Mouse (Mus musculus) urinary bladder, adult 2 months (tissue): ENCODE measurements around the gene Agbl4. TPM values are rescaled to one million over a fixed set of nuclear protein-coding genes. Genes with fewer than 3 reads are reported as not detected.

ENCODE experiments used
- DNase-seq: peaks from one replicate; pipeline ENCODE4 v3.0.0; 2022; ENCODE audit warnings: low spot score
- polyA plus RNA-seq: library from polyadenylated mRNA; depleted of rRNA; stranded (reverse); fragments of >200 nt; gene quantifications from 2 replicates; pipeline ENCODE4 v1.2.3, GENCODE M21; 2012

Gene Agbl4
- polyA plus RNA-seq, 1 experiment, result 0.04 TPM

- no peak for DNase-seq
These were observed 859.5 kb downstream of the Agbl4 start for GRCm38 (mm10) chr4:111256931-111257330.

GRCm38 (mm10) chr4:111280936-111281335, 883.5 kb downstream of the Agbl4 start:
- no peak for DNase-seq

- no peak for DNase-seq
These were observed 884.4 kb downstream of the Agbl4 start for GRCm38 (mm10) chr4:111281836-111282235.

GRCm38 (mm10) chr4:111284625-111285024, 887.2 kb downstream of the Agbl4 start:
- DNase-seq, result no peak

GRCm38 (mm10) chr4:111294528-111295241, 897.2 kb downstream of the Agbl4 start:
- no peak for DNase-seq

GRCm38 (mm10) chr4:111306518-111306917, 909.1 kb downstream of the Agbl4 start:
- DNase-seq, result no peak

- DNase-seq, result no peak
These were observed 909.7 kb downstream of the Agbl4 start for GRCm38 (mm10) chr4:111307166-111307565.

GRCm38 (mm10) chr4:111307633-111308032, 910.2 kb downstream of the Agbl4 start:
- no peak for DNase-seq

GRCm38 (mm10) chr4:111308572-111309288, 911.3 kb downstream of the Agbl4 start:
- DNase-seq, result no peak

- DNase-seq, result no peak
These were observed 929.6 kb downstream of the Agbl4 start for GRCm38 (mm10) chr4:111327094-111327493.

- no peak for DNase-seq
These were observed 930.4 kb downstream of the Agbl4 start for GRCm38 (mm10) chr4:111327760-111328373.

GRCm38 (mm10) chr4:111329501-111329900, 932.0 kb downstream of the Agbl4 start:
- DNase-seq, result no peak

- DNase-seq, result no peak
These were observed 935.4 kb downstream of the Agbl4 start for GRCm38 (mm10) chr4:111332864-111333263.

- no peak for DNase-seq
These were observed 952.5 kb downstream of the Agbl4 start for GRCm38 (mm10) chr4:111349965-111350364.

- no peak for DNase-seq
These were observed 953.4 kb downstream of the Agbl4 start for GRCm38 (mm10) chr4:111350615-111351525.

- DNase-seq, result no peak
These were observed 959.2 kb downstream of the Agbl4 start for GRCm38 (mm10) chr4:111356584-111357115.

GRCm38 (mm10) chr4:111357176-111357575, 959.7 kb downstream of the Agbl4 start:
- DNase-seq, result no peak

GRCm38 (mm10) chr4:111364199-111364598, 966.7 kb downstream of the Agbl4 start:
- no peak for DNase-seq

GRCm38 (mm10) chr4:111367771-111368170, 970.3 kb downstream of the Agbl4 start:
- no peak for DNase-seq

GRCm38 (mm10) chr4:111377159-111377558, 979.7 kb downstream of the Agbl4 start:
- no peak for DNase-seq

- no peak for DNase-seq
These were observed 980.6 kb downstream of the Agbl4 start for GRCm38 (mm10) chr4:111378071-111378470.
